Mouse (Mus musculus) hematopoietic stem cell, adult 5-6 weeks (primary cell): ENCODE measurements around the gene Ralgps1. TPM values are rescaled to one million over a fixed set of nuclear protein-coding genes. Genes with fewer than 3 reads are reported as not detected.
"Not testable (repeated sequence)": the region's sequence is repeated elsewhere in the genome, so short reads cannot be mapped to it uniquely, and the experiment has no call there.

ENCODE experiments used
- ATAC-seq, 2 experiments: fragments of 125-278 bp in 1 of 2; replicated peaks in 1 of 2; 2 replicates each; pipeline ENCODE4 v1.8.0; 2016 to 2017; ENCODE audit warnings: inconsistent platforms in 2 of 2, mild to moderate bottlenecking in 2 of 2, moderate number of reproducible peaks in 2 of 2, low read depth in 1 of 2, moderate TSS enrichment in 1 of 2; ENCODE audit not compliant: low FRiP score in 2 of 2, poor library complexity in 2 of 2, severe bottlenecking in 2 of 2, insufficient read depth in 1 of 2, low TSS enrichment in 1 of 2
- total RNA-seq: library from RNA; stranded (forward); fragments of 172-1452, 232-1000 nt; gene quantifications from 2 replicates; pipeline ENCODE4 v1.2.3, GENCODE M21; 2017

Ralgps1 gene
- total RNA-seq, 1 experiment from 2014 or later = 3.8 TPM

DNA sequence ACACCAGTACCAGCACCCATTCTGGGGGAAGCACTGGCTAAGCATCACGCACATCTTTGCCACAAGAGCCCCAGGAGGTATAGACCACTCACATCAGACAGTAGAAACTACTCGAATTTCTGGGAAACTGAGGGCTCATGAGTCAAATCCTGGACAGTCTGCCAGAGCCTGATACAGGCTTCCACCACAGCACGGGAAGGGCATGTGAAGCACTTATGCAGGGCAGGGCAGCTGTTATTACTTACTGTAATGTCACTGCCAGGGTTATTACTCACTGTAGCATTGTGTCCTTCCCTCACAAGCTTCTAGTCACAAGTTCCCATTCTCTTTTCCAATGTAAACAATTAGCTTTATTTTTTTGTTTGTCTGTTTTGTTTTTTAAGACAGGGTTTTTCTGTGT is 27.9 kb downstream of the Ralgps1 start:
- ATAC-seq = no peak

DNA sequence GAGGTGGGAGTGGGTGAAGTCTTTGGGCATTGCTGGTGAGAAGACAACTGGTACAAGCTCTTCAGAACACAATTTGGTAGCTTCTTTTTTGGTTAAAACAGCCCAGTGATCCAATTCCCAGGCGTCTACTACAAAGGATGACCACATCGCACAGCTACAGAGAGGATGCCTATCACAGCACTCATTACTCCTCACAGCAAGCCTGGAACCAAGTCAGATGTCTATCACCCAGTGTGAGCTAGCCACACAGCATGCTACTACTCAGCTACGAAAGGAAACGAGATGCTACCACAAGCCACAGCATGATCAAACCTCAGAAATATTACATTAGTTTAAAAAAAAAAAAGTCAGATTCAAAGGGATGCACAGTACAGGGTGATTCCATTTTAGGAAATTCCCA is 29.1 kb downstream of the Ralgps1 start:
- peak; percentile 44 to 51; a peak in 2 of 4 replicates for ATAC-seq

DNA sequence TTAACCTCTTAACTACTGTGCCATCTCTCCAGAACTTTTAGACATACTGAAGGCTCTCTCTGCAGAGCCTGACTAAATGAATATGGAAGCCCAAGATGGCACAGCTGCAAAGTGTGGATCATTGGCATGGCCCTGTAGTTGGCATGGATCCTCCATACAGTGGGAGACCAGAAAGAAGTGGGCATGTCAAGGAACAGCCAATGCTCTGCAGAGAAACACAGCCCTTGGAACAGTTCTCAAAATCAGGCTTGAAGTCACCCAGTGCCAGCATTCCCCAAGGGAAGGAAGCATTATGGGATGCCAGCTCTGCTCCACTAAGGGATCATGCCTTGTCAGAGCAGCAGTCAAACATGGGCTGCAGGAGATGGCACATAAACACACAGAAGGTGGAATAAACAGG is 35.5 kb downstream of the Ralgps1 start:
- no peak for ATAC-seq

DNA sequence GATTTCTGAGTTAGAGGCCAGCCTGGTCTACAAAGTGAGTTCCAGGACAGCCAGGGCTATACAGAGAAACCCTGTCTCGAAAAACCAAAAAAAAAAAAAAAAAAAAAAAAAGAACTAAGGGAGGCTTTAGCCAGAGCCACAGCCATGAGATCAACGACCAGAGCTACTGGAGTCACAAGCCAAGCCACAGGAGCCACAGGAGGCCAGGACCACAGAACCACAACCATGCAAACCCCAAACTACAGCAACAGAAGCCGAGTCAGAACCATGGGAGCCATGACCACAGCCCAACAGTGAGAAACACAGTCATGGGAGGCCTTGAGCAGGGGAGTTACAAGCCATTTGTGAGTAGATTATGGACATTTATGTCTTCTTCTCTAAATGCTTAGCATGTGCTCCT is 41.7 kb downstream of the Ralgps1 start:
- 0 out of 4 replicates have a peak, but pooled peaks of 1 of the 2 experiments have one; percentile 47 for ATAC-seq

DNA sequence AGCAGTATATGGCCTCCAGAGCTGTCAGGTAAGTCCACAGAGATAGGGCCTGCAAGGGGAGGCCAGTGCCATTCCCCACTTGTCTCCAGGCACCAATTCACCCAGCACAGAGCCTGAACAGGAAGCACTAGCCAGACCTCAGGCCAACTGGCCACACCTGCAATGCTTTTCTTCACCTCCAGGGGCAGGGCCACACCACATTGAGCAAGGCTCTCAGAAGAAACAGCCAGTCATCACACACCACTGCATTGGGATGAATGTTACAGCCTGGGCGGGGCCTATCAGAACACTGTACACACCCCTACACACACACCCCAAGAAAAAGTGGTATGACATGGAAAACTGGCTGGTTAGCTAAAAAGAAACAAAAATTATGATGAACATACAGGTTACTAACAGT is 42.3 kb downstream of the Ralgps1 start:
- ATAC-seq = peak; percentile 88 to 94

DNA sequence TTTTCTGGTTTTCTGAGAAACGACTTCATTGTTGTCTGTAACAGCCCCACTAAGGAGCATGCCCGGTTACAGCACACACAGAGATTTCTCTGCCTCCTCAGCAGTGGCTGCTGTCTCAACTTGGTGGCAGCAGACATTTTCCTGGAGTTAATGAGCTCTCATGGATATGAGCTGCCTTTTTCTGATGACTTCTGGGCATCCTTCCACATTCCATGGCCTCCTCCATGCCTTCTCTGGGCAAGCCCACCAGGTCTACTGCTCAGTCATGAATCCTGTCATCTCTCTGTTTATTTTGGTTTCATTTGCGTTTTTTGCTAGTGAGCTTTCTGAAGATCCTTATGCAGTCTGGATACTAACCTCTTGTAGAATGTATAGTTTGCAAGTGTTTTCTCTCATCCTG is 45.9 kb downstream of the Ralgps1 start:
- ATAC-seq = no peak

DNA sequence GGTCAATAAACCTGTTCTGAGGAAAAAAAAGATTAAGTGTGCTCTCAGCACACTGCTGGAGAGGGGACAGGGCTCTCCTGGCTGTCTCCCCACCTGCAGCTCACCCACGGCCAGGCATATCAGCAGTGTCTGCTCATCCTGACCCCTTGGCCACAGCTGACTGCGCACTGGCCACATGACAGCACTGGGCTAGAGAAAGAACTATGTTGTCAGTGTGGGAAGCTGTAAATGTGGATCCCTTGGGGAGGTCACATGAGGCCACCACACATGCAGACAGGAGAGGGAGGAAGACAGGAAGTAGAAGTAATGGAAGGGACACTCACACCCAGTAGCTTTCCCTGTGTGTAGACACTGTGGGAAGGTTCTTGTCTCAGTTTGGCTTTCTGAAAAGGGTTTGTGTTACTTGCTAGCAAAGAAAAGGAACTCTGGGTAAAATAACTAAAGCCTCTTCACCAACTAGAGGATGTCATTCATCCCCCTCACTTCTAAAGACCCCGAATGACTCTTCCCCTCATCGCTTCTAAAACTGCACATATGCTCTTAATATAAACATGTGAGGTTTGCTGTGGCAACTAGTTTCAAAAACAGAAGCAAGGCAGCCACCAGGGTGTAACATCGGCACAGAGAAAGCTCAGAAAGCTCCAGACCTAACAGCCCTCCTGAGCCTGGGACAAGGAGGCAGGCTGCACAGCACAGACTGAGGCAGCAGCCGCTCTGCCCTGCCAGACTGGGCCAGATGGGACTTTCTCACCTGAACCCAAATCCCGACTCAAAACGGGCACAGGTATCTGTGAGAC is 47.3 kb downstream of the Ralgps1 start:
- no peak for ATAC-seq

DNA sequence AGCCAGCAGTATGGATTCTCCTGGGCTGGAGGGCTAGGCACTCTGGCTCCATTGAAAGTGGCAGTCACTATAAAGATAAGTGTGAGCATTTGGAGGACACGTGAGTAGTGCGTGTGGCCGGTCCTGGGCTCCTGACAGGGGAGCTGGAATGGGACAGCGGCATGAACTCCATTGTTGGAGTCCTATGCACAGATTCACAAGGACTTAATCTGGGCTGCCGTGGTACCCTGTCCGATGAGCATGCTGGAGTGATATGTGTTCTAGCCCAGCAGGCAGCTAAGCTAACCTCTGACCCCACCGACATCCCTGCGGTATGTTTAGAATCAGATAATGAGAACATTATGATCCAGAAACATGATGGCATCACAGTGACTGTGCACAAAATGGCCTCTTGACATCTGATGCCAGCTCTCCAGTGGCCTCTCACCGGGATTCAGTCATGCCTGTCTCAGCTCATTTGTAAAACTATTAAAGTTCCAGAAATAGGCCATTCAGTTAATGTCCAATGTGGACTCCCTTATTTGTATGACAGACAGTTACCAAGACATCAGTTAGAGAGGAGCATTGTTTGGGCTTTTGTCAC is 48.2 kb downstream of the Ralgps1 start:
- not testable (repeated sequence) for ATAC-seq

DNA sequence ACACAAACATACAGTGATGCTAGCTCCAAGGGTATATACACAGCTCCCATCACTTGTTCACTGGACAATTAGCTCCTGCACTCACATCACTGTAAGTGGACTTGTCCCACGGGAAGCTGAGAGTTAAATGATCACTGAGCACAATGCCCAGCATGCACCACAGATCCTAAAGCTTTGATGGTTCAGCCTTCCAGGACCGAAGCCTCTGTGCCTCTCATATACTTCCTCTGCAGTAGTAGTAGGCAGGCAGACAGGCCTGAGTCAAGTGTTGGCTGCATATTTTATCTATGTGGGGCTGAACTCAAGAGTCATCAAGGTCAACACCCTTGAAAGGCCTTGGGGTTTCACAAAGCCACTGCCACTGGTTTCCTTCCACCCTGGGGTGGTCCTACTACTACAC is 49.6 kb downstream of the Ralgps1 start:
- ATAC-seq = no peak

DNA sequence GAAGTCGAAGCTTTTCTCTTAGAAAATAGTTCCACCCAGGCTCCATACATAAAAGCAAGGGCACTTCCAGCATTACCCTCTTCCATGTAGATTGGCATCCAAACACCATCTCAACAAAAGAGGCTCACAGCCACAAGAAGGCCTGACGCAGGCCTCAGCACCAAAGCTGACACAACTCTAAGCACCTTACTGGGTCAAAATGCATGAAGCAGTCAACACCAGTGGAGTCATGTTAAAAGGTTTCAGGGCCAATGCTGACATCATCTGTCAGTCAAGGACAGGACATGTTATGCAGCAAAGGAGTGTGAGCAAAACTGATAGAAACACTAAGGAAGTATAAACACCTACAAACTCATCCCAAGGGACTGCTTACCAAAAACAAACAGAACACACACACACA is 50.3 kb downstream of the Ralgps1 start:
- no peak for ATAC-seq

DNA sequence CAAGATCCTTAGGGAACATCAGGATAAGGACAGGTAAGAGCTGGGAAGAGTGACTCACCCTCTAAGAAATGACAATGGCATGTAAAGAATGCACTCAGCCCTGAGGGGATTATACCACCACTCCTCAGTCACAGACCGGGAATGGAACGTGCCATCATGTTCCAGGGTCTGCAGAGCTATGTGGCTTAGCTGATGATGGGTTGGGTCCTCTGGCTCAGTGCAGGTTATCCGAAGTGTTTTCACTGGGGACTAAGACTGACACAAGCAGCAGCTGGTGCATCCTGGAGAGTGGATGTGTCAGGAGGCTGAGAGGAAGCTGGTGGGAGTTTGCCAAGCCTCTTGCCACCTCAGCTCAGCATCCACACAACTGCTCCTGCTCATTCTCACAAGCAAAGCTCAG is 50.7 kb downstream of the Ralgps1 start:
- ATAC-seq = no peak

DNA sequence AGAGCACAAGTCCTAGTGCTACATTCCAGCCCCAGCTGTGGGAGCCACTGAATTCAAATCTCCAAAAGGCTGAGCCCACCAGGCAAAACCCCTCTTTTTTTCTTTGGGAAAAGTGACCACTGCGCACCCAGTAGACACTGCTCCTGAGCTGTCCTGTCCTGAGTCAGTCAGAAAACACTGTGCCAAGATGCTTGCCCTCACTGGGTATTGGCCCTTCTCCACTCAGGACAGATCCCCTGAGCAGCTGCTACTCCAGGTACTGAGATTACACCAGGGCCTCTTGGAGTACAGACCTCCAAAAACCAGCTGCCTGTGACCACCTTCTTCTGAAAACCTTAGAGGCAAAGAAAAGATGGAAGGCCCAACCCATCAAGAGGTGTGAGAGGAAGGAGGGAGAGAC is 51.4 kb downstream of the Ralgps1 start:
- no peak for ATAC-seq

DNA sequence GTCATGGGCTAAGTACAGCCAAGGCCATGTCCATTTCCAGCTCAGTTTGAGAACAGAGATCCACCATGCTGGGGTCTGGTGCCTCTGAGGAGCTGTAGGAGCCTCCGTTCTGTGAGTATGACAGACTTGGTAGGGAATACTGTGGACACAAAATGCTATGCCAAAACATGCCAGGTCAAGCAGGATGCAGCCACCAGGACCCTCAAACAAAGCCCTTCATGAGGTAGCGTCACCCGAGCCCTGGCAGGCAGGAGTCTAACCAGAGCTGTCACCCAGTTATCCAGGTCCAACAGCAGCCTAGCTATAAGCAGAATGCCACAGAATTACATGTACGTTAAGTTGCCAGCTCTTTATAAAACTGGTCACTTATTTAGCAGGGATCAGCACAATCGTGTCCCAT is 51.8 kb downstream of the Ralgps1 start:
- ATAC-seq = no peak

DNA sequence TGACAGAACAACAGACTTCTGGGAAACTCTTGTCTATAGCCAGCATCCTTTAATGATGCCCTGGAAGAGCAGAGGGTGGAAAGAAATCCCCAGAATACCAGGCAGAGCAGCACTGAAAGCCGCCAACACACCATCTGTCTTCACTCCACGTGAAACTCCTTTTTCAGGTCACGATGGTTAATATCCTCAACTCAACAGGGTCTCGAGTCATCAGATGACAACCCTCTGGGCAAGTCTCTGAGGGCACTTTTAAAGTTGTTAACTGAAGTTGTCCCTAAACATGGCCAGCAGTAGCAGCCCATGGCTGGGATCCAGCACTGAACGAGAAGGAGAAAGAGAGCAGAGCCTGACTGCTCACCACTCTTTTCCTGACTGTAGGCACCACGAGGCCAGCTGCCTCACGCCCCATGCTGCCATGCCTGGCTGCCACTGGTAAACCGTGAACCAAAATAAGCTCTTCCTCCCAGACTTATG is 52.8 kb downstream of the Ralgps1 start:
- ATAC-seq = no peak

DNA sequence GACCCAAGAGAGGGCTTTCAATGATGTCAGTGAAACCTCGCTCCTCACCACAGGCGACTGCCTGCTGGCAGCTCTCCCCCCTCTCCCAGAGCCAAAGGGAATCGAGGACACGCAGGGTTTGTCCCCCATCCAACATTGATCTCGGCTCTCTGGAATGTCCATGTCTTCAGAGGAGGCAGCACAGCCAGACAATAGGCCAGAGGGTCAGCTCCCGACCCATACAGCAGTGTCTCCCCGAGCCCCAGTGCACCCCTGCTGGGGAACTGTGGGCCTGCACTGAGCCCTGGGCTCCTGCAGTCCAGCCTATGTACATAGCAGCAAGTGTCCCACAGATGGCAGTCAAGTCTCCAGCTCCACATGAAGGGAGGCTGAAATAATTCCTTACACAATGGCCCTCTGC is 54.8 kb downstream of the Ralgps1 start:
- ATAC-seq = peak; percentile 93 to 97

DNA sequence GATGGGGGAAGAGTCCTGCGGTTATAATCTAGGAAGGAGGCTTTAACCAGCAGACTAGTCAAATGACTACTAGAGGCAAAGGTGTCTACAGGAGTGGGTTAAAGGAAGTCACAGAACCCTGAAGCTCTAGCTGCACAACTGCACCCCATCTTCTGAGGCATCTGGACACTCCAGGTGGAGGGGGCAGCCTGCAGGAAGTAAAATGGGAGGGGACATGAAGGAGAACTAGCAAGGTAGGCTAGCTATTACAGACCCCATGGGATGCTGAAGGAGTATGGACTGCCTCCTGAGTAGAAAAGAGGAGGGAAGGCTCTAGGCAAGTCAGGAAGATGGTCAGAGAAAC is 55.3 kb downstream of the Ralgps1 start:
- no peak for ATAC-seq

DNA sequence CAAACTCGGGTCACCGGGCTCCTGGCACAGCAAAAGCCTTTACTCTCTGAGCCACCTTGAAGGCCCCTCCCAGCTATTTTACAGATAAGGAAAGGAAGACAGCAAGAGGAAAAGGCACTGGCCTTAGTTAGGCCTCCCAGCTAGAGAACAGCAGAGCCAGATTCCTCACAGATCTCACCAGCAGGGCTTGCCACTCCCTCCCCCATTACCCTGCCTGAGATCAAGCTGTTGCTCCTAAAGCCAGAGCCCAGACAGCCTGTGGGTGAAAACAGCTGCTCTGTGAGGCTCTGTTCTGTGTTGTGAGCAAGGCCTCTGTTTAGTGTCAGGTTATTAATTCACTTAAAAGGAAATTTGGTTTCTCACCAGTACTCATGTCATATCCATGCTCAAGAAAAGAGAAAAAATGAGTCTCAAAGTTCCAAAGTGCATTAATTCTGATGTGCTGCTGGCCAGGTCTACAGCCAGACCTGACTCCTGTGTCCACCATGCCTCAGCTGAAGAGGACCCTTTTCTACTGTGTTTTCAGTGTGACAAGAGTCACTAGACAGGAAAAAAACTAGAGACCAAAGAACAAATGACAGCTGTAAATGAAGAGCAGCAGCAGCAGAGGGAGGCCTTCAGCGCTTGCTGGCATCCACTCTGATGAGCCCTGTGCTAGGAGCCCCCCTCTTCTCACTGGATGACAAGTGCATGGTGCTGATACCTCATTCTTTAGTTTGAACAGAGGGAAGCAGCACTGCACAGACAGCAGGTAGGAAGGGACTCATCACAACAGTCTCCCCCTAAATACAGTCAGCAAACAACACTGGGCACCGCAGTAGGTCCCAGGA is 55.8 kb downstream of the Ralgps1 start:
- ATAC-seq = no peak

DNA sequence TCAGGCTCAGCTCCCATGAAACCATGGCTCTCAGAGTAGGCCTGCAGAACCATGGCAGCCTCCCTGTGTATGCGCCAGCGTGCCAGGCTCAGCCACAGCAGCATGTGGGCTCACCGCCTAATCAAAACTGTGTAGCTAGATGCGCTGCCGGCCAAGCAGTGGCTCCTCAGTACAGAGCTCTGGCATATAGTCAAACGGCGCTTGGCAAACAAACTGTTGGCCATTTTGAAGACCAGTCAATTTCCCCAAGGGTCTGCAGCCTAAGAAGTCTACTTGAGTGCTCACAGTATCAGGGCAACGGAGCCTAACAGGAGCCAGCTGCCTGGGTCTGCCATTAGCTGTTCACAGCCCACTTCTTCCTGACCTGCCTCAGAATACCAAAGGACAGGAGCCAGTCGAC is 61.9 kb downstream of the Ralgps1 start:
- no peak for ATAC-seq
